Mouse (Mus musculus) embryonic fibroblast, embryonic 13.5 days (primary cell): ENCODE results near the gene Cog2. TPM values are rescaled to one million over a fixed set of nuclear protein-coding genes. Genes with fewer than 3 reads are reported as not detected.

Source experiments
- H3K27ac ChIP-seq: 2 replicates; pipeline ENCODE4 v1.5.1; 2012; ENCODE audit warnings: low read length, control low read depth, inconsistent platforms; ENCODE audit not compliant: insufficient read depth
- H3K4me1 ChIP-seq: 2 replicates; pipeline ENCODE4 v1.6.1; 2011; ENCODE audit warnings: low read length; ENCODE audit not compliant: control insufficient read depth, insufficient read depth
- H3K4me3 ChIP-seq: 2 replicates; pipeline ENCODE4 v1.5.1; 2011; ENCODE audit warnings: mild to moderate bottlenecking, control low read depth, low read length; ENCODE audit not compliant: insufficient read depth
- CTCF ChIP-seq: IDR thresholded peaks from 2 replicates; pipeline ENCODE4 v1.5.1; 2011; ENCODE audit warnings: mild to moderate bottlenecking, control low read depth, low read length, moderate library complexity, borderline replicate concordance; ENCODE audit not compliant: insufficient read depth
- POLR2A ChIP-seq: IDR thresholded peaks from 2 replicates; pipeline ENCODE4 v1.6.1; 2011; ENCODE audit warnings: low read depth, mild to moderate bottlenecking, control low read depth, low read length, moderate library complexity
- polyA plus RNA-seq: library from polyadenylated mRNA; stranded (reverse); fragments of >200 nt; gene quantifications from 2 replicates; pipeline ENCODE4 v1.2.4, GENCODE M21; 2011; ENCODE audit warnings: low read depth; ENCODE audit not compliant: missing spikeins, insufficient read length

The Cog2 gene
- polyA plus RNA-seq, 1 experiment, result 26.7 TPM

DNA sequence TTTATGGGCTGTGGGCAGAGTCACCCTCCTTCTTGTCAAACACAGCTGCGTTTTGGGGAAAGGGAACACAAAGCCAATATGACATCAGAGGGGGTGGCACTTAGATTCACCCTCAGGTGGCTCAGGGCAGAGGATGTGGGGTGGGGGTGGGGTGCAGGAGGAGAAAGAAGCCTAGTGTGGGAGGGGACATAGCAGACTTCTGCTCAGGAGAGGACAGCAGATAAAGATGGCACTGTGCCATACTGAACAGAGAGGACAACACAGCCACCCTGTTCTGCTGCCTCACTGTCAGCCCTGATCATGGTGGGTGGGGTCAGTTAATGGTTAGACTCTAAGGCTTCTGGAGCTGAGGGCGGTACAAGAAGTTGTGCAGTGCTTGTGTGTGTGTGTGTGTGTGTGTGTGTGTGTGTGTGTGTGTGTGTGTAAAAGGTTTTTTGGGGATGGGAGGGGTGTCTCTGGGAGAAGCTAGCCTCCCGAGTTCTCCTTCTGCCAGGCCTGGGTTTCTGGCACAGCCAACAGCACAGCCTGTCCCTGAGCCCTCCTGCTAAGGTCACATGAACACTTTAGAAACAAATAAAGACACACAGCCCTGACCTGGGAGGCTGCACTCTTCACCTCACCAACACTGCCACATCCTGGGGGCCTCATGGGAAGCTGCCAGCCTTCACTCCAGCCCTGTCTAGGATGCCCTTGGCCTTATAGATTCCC lies 65.3 kb downstream of the Cog2 start:
- TF ChIP-seq POLR2A (no peak), CTCF (no peak)
- no peak overlapping the region for H3K27ac ChIP-seq

DNA sequence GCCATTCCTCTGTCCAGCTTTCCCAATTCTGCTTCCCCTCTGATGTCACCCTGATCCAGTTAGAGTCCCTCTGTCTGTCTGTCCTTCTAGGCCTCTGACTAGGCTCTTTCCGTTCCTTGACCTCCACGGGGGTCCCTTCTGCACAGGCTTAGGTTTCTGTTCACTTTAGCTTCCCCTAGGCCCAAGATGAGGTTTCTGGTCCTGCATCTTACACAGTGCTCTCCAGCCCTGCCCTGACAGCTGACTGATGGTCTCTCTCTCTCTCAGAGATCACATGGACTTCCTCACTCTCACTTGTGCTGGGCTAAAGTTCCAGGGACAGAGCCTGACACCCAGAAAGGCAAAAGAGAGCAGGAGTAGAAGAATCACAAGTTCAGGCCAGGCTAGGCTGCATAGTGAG lies 66.0 kb downstream of the Cog2 start:
- TF ChIP-seq CTCF (no peak), POLR2A (no peak)
- H3K27ac ChIP-seq, result no peak overlapping the region
- H3K4me3 ChIP-seq, result no peak overlapping the region
- H3K4me1 ChIP-seq, result no peaks in the 10 kb centered on the region

More for the DNA sequence above, 65.3 kb downstream of the Cog2 start:
- no peaks in the 10 kb centered on the region for H3K4me1 ChIP-seq
- no peak overlapping the region for H3K4me3 ChIP-seq

DNA sequence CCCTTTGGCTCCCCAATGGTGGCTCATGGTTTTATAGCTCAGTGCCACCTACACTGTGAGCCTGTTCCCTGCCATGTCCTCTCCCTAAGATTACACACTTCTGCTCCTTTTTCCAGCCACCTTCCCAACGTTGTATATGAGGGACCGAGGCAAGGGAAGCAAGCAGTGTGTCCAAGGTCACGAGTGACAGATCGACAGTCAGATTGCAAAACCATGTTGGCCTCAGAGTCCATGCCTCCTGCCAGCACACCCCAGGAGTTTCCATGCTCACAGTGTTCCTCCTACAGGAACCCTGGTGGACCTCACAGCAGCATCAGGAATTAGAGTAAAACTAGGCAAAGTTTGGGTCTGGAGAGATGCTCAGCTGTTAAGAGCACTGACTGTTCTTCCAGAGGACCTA lies 68.8 kb downstream of the Cog2 start:
- H3K27ac ChIP-seq, result no peak overlapping the region
- no peaks in the 10 kb centered on the region for H3K4me1 ChIP-seq
- no peak overlapping the region for H3K4me3 ChIP-seq
- TF ChIP-seq POLR2A, result no peak
- no peak for TF ChIP-seq CTCF

Other genes starting within 250 kb of the Cog2 start
- gene Pgbd5, start 81.1 kb upstream of the Cog2 start, polyA plus RNA-seq, result 0.42 and 0.80 TPM in 2 replicates
- gene Agt, start 48.9 kb downstream of the Cog2 start, polyA plus RNA-seq, result not detected in 2 replicates
- not detected in 2 replicates for gene Capn9, start 55.3 kb downstream of the Cog2 start, polyA plus RNA-seq
- gene 2310022B05Rik, start 142.6 kb downstream of the Cog2 start, polyA plus RNA-seq, result 161 and 164 TPM in 2 replicates
- gene Ttc13, start 201.2 kb downstream of the Cog2 start, polyA plus RNA-seq, result 54.1 and 55.6 TPM in 2 replicates
- gene Arv1, start 201.4 kb downstream of the Cog2 start, polyA plus RNA-seq, result 8.2 and 10.4 TPM in 2 replicates
- gene Fam89a, start 231.1 kb downstream of the Cog2 start, polyA plus RNA-seq, result not detected in 2 replicates